Mouse (Mus musculus): Measurements from ENCODE around the gene Ube2e3. TPM values are rescaled to one million over a fixed set of nuclear protein-coding genes. Genes with fewer than 3 reads are reported as not detected.

Ube2e3 gene
- total RNA-seq (2015) (69.7 and 75.2 TPM in 2 replicates), total RNA-seq (2017) (33.9 and 36.8 TPM in 2 replicates)

DNA sequence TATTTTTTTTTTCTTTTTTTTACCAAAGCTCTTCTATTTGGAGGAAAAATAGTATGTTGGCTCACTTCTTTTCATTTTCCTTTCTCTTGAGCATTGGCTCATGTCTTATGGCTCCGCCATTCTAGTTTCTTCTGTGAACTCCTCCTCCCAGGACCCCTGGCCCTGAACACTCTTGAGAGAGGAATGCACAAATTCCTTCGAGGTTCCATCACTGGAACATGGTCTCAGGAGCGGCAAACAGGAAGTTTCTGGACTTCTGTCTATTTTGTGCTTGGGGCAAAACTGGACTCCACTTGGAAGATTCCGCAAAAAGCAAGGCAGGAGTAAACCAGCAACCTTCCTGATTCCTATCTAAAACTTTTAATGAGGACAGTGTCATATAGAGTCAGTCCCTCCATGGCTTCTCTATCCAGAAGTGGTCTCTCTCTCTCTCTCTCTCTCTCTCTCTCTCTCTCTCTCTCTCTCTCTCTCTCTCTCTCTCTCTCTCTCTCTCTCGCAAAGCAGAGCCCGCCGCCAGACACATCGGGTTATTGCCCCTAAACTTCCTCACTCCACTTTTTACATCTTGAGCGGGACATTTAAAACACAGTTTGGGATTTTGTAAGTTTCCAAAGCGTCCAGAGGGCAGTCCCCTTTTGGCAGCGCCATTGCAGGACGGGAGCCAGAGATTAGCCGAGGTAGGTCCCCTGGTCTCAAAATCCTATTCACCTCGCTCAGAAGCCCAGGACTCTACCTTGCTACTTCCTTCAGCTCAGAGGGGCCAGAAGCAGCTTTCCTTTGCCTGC lies at the start of gene Ube2e3:
Ube2e3 (plus strand) TSS at position 399 of the 785 bp plus-strand sequence.
- ATAC-seq (replicated peaks; ENCODE audit: poor library complexity), result peak; percentile 3

DNA sequence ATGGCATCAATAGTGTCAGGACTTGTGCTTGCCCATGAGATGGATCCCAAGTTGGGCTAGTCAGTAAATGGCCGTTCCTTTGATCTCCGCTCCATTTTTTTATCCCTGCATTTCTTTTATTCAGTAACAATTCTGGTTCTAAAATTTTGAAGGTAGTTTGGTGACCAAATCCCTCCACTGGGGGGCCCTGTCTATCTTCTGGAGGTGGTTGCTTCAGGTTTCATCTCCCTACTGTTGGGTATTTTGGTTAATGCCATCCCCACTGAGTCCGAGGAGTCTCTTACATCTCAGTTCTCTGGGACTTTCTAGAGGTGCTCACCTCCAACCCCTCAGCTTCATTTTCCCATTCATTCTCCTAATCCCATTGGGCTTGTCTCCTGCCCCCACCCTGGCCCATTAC lies 38.0 kb upstream of the Ube2e3 start:
- peak; percentile 54 for ATAC-seq (replicated peaks; ENCODE audit: poor library complexity)

DNA sequence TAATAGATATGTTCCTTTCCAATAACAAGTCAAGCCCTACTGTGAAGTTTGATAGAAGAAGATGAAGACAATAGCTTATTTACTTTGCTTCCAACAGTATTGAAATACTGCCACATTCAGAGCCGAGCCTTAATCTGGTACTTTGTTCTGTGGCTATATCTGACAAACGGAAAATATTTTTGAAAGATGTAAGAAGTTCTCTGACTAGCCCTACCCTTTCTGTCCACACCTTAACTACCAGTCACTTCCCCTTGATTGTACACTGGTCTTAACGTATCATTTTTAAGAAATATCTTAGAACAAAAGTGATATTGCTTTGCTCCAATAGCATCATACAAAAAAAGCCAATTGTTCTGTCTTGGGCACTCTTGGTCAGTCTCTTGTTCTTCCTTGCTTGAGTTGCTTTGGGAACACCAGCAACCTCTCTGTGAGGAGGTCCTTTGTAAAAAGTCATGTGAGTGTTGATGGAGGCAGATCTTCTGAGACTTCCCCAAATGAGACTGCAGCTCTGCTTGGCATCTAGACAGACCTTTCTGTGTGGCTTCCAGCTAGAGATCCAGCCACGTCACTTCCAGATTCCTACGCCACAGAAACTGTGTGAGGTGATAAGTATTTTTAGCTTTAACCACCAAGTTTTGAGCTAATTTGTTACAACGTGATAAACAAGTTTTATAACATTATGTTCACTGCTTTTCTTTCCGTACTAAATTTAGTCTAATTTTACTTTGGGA lies 26.3 kb upstream of the Ube2e3 start:
- ATAC-seq (replicated peaks; ENCODE audit: poor library complexity), result peak; percentile 97

- ATAC-seq (replicated peaks; ENCODE audit: poor library complexity), result 0 out of 2 replicates have a peak, but pooled peaks have one; percentile 14
Observed at GRCm38 (mm10) chr2:78844365-78844764, 23.6 kb upstream of the Ube2e3 start.

DNA sequence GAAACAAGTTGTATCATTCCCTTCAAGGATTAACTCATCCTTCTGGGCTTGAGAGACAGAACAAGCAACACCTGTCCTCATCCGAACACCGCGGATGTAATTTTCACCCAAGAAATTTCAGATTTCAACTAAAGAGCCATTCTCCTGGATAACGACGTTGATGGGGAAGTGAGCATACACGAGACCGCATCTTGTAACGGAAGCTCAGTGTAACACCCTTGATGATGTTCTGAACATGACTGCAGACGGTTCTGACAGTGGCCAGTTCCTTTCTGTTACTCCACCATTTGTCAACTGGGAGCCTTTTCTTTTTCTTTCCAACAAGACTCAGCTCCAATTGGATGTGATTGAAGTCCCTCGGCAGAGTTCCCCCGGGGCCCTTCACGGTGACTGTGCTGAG lies 22.6 kb upstream of the Ube2e3 start:
- ATAC-seq (replicated peaks; ENCODE audit: poor library complexity), result no peak

DNA sequence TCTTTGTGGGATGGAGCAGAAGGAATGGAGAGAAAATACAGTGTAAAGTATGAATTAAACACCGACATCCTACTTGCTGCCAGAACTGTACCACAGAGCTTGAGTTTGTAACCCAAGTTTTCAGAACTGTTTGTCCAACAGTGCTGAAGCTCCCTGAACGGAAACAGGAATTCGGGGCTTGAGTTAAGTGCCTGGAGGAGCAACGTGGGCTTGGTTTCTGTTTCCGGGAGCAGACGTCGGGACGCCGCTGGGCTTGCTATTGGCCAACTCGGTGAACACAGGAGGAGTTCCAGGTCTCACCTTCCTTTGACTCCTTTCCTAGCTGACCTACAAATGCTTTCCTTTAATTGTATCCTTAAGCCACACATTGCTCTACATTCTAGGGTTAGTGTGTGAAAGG lies 22.2 kb upstream of the Ube2e3 start:
- ATAC-seq (replicated peaks; ENCODE audit: poor library complexity), result no peak

DNA sequence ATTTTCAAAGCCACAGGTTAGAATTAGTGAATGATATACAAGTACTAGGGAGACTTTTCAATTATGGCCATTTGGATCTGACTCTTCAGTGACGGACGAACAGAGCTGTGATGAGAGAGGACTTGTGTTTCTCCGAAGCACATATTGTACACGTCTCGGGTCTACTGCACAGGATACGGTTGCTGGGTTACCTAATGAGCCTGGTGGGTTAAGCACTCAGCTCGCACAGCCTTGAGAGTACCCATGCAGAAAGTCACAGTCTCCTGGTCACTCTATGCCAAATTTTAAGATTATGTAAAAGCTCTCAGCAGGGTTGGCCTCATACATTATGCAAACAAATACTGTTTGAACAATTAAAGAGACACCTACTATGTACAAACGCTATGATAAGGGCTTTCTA lies 13.6 kb upstream of the Ube2e3 start:
- no peak for ATAC-seq (replicated peaks; ENCODE audit: poor library complexity)

DNA sequence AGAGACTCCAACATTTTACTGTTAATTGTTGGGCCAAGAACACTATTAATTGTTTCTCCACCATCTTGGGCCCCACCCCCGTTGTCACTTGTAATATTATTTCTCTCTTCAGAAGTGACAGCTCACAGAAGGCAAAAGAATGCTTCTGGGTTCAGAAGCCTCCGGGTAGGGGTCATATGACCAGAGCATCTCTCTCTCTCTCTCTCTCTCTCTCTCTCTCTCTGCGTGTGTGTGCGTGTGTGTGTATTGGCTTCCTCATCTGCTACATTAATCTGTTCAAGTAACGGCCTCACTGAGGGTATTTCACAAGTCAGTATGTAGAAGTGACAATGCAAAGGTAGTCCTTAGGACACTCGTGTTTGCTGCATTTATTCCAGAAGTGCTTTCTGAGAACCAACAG lies 9.3 kb upstream of the Ube2e3 start:
- ATAC-seq (replicated peaks; ENCODE audit: poor library complexity), result peak; percentile 40; the same call in 1 of the 2 replicates

GRCm38 (mm10) chr2:78859266-78860087 lies 8.4 kb upstream of the Ube2e3 start:
- ATAC-seq (replicated peaks; ENCODE audit: poor library complexity), result peak; percentile 79

- ATAC-seq (replicated peaks; ENCODE audit: poor library complexity), result peak; percentile 64
Observed at GRCm38 (mm10) chr2:78860088-78860372, 7.9 kb upstream of the Ube2e3 start.

DNA sequence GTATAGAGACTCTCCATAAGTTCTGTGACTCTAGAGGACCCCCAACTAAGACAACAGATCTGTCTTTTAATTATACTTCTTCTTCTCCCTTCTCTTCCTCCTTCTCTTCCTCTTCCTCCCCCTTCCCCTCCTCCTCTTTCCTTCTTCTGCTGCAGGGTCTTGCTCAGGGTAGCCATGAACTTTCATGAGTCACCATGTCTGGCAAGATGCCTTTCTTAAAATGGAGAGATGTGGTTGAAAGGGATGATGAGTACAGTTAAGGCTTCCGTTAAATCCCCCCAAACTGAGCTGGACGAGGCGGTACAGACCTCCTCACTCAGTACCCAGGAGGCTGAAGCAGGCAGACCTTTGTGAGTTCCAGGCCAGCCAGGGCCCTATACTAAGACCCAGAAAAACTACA lies 3.8 kb upstream of the Ube2e3 start:
- ATAC-seq (replicated peaks; ENCODE audit: poor library complexity), result no peak

- ATAC-seq (replicated peaks; ENCODE audit: poor library complexity), result no peak
Observed at GRCm38 (mm10) chr2:78864866-78865265, 3.1 kb upstream of the Ube2e3 start.

DNA sequence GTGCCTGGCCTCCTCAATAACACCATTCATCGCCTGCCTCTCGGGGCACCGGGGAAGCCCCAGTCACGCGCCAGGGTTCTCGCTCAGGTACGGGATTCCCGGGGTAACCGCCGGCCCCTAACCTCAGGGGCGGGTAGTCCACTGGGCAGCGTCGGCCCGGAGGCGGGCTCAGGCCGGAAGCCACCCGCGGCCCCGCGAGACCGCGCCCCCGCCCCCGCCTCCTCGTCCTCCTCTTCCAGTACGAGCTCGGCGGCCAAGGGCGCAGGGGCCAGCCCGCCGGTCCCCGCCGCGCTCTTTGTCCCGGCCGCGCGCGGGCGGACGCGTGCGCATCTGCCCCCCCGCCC lies 559 bp downstream of the Ube2e3 start:
- ATAC-seq (replicated peaks; ENCODE audit: poor library complexity), result peak; percentile 72

DNA sequence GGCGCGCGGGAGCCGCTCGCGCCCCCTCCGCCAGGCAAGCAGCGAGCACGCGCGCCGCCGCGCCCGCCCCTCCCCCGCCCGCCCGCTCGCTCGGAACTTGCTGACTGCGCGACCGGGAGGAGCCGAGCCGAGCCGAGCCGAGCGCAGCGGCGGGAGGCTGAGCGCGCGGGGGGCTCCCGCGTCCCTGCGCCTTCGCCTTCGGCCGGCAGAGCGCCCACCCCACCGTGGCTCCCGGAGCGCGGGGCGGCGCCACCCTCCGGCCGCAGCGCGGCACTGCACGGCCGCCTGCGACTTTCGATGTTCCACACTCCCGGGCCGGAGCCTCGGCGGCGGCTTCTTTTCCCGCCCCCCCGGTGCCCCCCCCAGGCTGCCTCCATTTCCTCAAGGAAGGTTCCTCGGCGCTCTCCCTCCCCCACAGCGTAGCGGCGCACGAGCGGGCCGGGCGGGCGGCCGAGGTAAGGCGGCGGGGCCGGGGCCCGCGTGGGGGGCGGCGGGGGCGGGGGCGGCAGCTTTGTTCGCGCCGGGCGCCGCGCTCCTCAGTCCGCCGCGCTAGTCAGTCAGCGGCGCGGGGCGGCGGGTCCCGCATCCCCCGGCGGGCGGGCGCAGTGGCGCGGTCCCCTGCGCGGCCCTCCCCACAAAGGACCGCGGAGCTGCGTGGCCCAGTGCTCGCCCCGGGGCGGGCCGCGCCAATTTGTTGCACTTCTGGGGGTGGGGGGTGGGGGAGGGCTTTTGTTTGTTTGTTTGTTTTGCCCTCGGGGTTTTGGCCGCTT lies 1.2 kb downstream of the Ube2e3 start:
- ATAC-seq (replicated peaks; ENCODE audit: poor library complexity), result peak; percentile 63

- ATAC-seq (replicated peaks; ENCODE audit: poor library complexity), result no peak
Observed at GRCm38 (mm10) chr2:78869721-78870442, 2.0 kb downstream of the Ube2e3 start.

- ATAC-seq (replicated peaks; ENCODE audit: poor library complexity), result no peak
Observed at GRCm38 (mm10) chr2:78870443-78871025, 2.6 kb downstream of the Ube2e3 start.

GRCm38 (mm10) chr2:78871971-78872860 lies 4.3 kb downstream of the Ube2e3 start:
- 0 out of 2 replicates have a peak, but pooled peaks have one; percentile 16 for ATAC-seq (replicated peaks; ENCODE audit: poor library complexity)

DNA sequence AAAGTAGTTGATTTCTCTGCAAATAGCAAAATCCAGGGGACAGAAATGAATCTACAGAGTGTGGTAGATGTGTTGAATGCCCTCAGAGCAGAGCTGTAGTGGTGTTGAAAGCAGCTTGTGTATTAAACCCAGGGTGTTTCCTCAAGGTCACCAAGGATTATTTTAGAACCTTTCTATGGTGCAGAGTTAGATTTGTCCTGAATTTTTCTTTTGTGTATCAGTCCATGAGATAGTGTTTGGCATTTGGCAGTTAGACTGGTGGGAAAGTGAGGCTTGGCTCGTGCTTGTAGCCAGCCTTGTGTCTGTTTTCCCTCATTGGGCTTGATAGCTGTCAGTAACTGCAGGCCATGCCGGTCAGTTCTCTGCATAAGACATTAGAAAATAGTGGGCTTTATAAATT lies 6.0 kb downstream of the Ube2e3 start:
- ATAC-seq (replicated peaks; ENCODE audit: poor library complexity), result no peak

DNA sequence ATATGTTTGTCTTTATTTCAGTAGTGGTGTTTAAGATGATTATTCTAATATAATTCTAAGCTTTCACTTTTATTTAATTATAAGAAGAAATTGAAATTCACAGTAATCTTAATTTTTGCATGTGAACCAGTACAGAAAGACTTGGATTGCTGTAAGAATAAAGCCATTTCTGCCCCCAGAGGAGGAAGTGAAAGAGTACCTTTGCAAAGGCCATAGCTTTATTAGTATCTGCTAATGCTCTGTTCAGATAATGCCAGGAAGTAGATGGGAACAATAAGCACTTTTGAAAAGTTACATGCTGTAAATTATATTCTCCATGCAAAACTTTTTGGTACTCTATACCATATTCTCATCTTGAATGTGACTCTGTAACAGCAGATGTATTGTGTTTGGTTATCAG lies 8.1 kb downstream of the Ube2e3 start:
- ATAC-seq (replicated peaks; ENCODE audit: poor library complexity), result peak; percentile 40; the same call in 1 of the 2 replicates

Data from megakaryocyte progenitor cell, adult 5-6 weeks (primary cell).